Mouse (Mus musculus) adrenal gland, adult 18-20 months (tissue): ENCODE results near the gene 2610318N02Rik. TPM values are rescaled to one million over a fixed set of nuclear protein-coding genes. Genes with fewer than 3 reads are reported as not detected.

Source experiments
- microRNA-seq, 2 experiments: library from miRNA; unstranded; fragments of <30 nt; microRNA quantifications; one replicate each; pipeline ENCODE4 v1.2.0; 2021; ENCODE audit warnings: borderline number of aligned reads in 2 of 2
- total RNA-seq, 2 experiments: library from RNA; stranded (reverse); gene quantifications; 1 replicate in 1 of 2; 2 replicates in 1 of 2; pipeline ENCODE4 v1.2.3; 2021

Gene 2610318N02Rik
- total RNA-seq, 2 experiments from 2014 or later = 0.70 TPM; not detected in 1

Small RNAs within 50 kb of the gene (microRNA-seq; reads per million reads assigned to microRNA genes)
- gene Mir130b (160 to 179 reads per million in 2 experiments), gene Mir301b (2.4 reads per million in 2 experiments)

Other genes with a start within 250 kb of the 2610318N02Rik start
- 10 to 100 TPM; 29.5 to 36.6 TPM for gene Ppm1f, start 228.7 kb downstream of the 2610318N02Rik start, total RNA-seq
- gene Mapk1, start 141.8 kb downstream of the 2610318N02Rik start, total RNA-seq = 100 to 1,000 TPM; 157 to 186 TPM
- gene Ypel1, start 55.5 kb downstream of the 2610318N02Rik start, total RNA-seq = 1 to 10 TPM; 2.8 to 6.6 TPM
- gene Ppil2, start 13.9 kb downstream of the 2610318N02Rik start, total RNA-seq = 10 to 100 TPM; 71.7 to 90.4 TPM
- 10 to 100 TPM; 33.4 to 41.0 TPM for gene Sdf2l1, start 7.2 kb upstream of the 2610318N02Rik start, total RNA-seq
- 1 to 10 TPM; 2.4 to 6.4 TPM for gene Ydjc, start 19.5 kb upstream of the 2610318N02Rik start, total RNA-seq
- gene Ccdc116, start 22.1 kb upstream of the 2610318N02Rik start, total RNA-seq = under 1 TPM in 1 of 2 experiments, not detected in 1; 0.16 TPM
- 100 to 1,000 TPM; 186 to 220 TPM for gene Ube2l3, start 77.5 kb upstream of the 2610318N02Rik start, total RNA-seq
- gene Rimbp3, start 83.4 kb upstream of the 2610318N02Rik start, total RNA-seq = under 1 TPM in 1 of 2 experiments, not detected in 1; 0.06 TPM
- gene Hic2, start 108.4 kb upstream of the 2610318N02Rik start, total RNA-seq = 1 to 10 TPM; 2.1 to 2.2 TPM
- 10 to 100 TPM in 1 of 2 experiments, 1 to 10 TPM in 1; 8.1 to 16.6 TPM for gene Tmem191c, start 150.9 kb upstream of the 2610318N02Rik start, total RNA-seq
- gene Serpind1, start 206.2 kb upstream of the 2610318N02Rik start, total RNA-seq = under 1 TPM; 0.29 to 0.30 TPM